Mouse (Mus musculus) midbrain, postnatal 0 days (tissue): ENCODE data around the gene Arhgef25. TPM values are rescaled to one million over a fixed set of nuclear protein-coding genes. Genes with fewer than 3 reads are reported as not detected.
"Not testable (repeated sequence)": the region's sequence is repeated elsewhere in the genome, so short reads cannot be mapped to it uniquely, and the experiment has no call there.

Experiments
- ATAC-seq: fragments of 200-750 bp; cut with Nextera tagmentation; 2 replicates; pipeline ENCODE4 v1.8.0; 2017; ENCODE audit warnings: moderate number of reproducible peaks, mild to moderate bottlenecking, moderate TSS enrichment, moderate library complexity; ENCODE audit not compliant: low FRiP score
- DNase-seq: peaks from one replicate; pipeline ENCODE4 v3.0.0-alpha.2; 2015; ENCODE audit warnings: low spot score
- H3K27ac ChIP-seq: fragments of 300-500 bp; sonication (generic); 2 replicates; pipeline ENCODE4 v1.5.1; 2014; ENCODE audit warnings: low read depth, mild to moderate bottlenecking, low read length, mixed read lengths
- H3K27me3 ChIP-seq: fragments of 300-500 bp; sonication (generic); 2 replicates; pipeline ENCODE4 v1.6.1; 2014; ENCODE audit warnings: low read length, control low read depth, mixed read lengths; ENCODE audit not compliant: insufficient read depth
- H3K36me3 ChIP-seq: fragments of 300-500 bp; sonication (generic); 2 replicates; pipeline ENCODE4 v1.6.1; 2014; ENCODE audit warnings: low read length, control low read depth, mixed read lengths; ENCODE audit not compliant: insufficient read depth
- H3K4me1 ChIP-seq: fragments of 300-500 bp; sonication (generic); 2 replicates; pipeline ENCODE4 v1.6.1; 2014; ENCODE audit warnings: mild to moderate bottlenecking, control low read depth, antibody characterized with exemption, low read length, mixed read lengths; ENCODE audit not compliant: insufficient read depth
- H3K4me2 ChIP-seq: fragments of 300-500 bp; sonication (generic); 2 replicates; pipeline ENCODE4 v1.6.1; 2014; ENCODE audit warnings: low read depth, mild to moderate bottlenecking, low read length, mixed read lengths; ENCODE audit not compliant: poor library complexity, severe bottlenecking
- H3K4me3 ChIP-seq: fragments of 300-500 bp; sonication (generic); 2 replicates; pipeline ENCODE4 v1.5.1; 2014; ENCODE audit warnings: low read depth, mild to moderate bottlenecking, low read length, moderate library complexity
- H3K9ac ChIP-seq: fragments of 300-500 bp; sonication (generic); replicated peaks from 2 replicates; pipeline ENCODE4 v1.6.1; 2014; ENCODE audit warnings: mild to moderate bottlenecking, low read length, moderate library complexity, mixed read lengths; ENCODE audit not compliant: poor library complexity, severe bottlenecking
- H3K9me3 ChIP-seq: fragments of 300-500 bp; sonication (generic); 2 replicates; pipeline ENCODE4 v1.6.1; 2016; ENCODE audit warnings: low read length, control low read depth
- CTCF ChIP-seq: IDR thresholded peaks from 2 replicates; pipeline ENCODE4 v1.5.1; 2016; ENCODE audit warnings: antibody characterized with exemption, mild to moderate bottlenecking
- WGBS: fragments of 180-500 bp; shearing (Covaris S2); extraction: QIAGEN DNeasy Blood & Tissue Kit; methylation state at CpG from one replicate; pipeline ENCODE4 v1.1.7; 2014; 5-methylcytosine and 5-hydroxymethylcytosine counted together
- polyA plus RNA-seq: library from polyadenylated mRNA; unstranded; fragments of >200 nt; fragmentation: Nextera tagmentation; extraction: Ambion mirVana; gene quantifications from 2 replicates; pipeline ENCODE4 v1.2.1, GENCODE M21; 2015
- total RNA-seq: library from RNA; depleted of rRNA; stranded (reverse); fragments of >200 nt; gene quantifications from 2 replicates; pipeline ENCODE4 v1.2.3, GENCODE M21; 2014

Arhgef25 gene
- total and polyA plus RNA-seq, 2 experiments from 2014 or later, result 13.5 to 48.8 TPM

- 5% methylated on average over 5 of the region's 5 CpGs for WGBS
Observed at GRCm38 (mm10) chr10:127196392-127196791, 6.5 kb upstream of the Arhgef25 start.

GRCm38 (mm10) chr10:127195328-127196129, 5.6 kb upstream of the Arhgef25 start, which contains the start of gene Dtx3:
Gene Dtx3, minus strand, starts transcription at chr10:127195728.
- peaks cover 44% of the 10 kb centered on the region for H3K36me3 ChIP-seq
- DNase-seq, result peak; percentile 53

More at GRCm38 (mm10) chr10:127196392-127196791, 6.5 kb upstream of the Arhgef25 start:
- Histone ChIP-seq H3K4me2 (peak overlapping the region; percentile 73), H3K36me3 (peaks cover 36% of the 10 kb centered on the region), H3K9me3 (no peaks in the 10 kb centered on the region), H3K27me3 (no peaks in the 10 kb centered on the region), H3K4me3 (peak overlapping the region; percentile 91), H3K9ac (peak overlapping the region; percentile 100; the same call in 1 of the 2 replicates), H3K27ac (peak overlapping the region; percentile 92), H3K4me1 (peaks cover 6% of the 10 kb centered on the region; the same call in 1 of the 2 replicates)
- ATAC-seq (peak; percentile 59), DNase-seq (peak; percentile 65)
- no peak for TF ChIP-seq CTCF

GRCm38 (mm10) chr10:127194428-127195327, 4.8 kb upstream of the Arhgef25 start:
- H3K9ac ChIP-seq, result peak overlapping the region; percentile 100
- 21% methylated on average over 22 of the region's 22 CpGs for WGBS
- H3K4me1 ChIP-seq, result peaks cover 6% of the 10 kb centered on the region; the same call in 1 of the 2 replicates
- H3K36me3 ChIP-seq, result peaks cover 42% of the 10 kb centered on the region
- H3K9me3 ChIP-seq, result no peaks in the 10 kb centered on the region
- TF ChIP-seq CTCF, result no peak
- H3K27me3 ChIP-seq, result no peaks in the 10 kb centered on the region
- H3K4me2 ChIP-seq, result peak overlapping the region; percentile 73
- ATAC-seq (peak; percentile 29), DNase-seq (no peak)
- H3K4me3 ChIP-seq, result peak overlapping the region; percentile 91
- peak overlapping the region; percentile 92 for H3K27ac ChIP-seq

More at GRCm38 (mm10) chr10:127195328-127196129, 5.6 kb upstream of the Arhgef25 start, which contains the start of gene Dtx3:
- WGBS, result 2% methylated on average over 34 of the region's 47 CpGs
- Histone ChIP-seq H3K27ac (peak within 1 kb of the TSS; percentile 92), H3K4me2 (peak within 1 kb of the TSS; percentile 73), H3K4me1 (peaks cover 6% of the 10 kb centered on the region; the same call in 1 of the 2 replicates), H3K9ac (peak within 1 kb of the TSS; percentile 100), H3K27me3 (no peaks in the 10 kb centered on the region), H3K4me3 (peak within 1 kb of the TSS; percentile 91), H3K9me3 (no peaks in the 10 kb centered on the region)
- peak; percentile 62 for ATAC-seq
- no peak for TF ChIP-seq CTCF

GRCm38 (mm10) chr10:127193011-127193410, 3.1 kb upstream of the Arhgef25 start:
- no peak overlapping the region for H3K27ac ChIP-seq
- H3K9ac ChIP-seq, result no peak overlapping the region
- H3K4me2 ChIP-seq, result no peak overlapping the region
- H3K27me3 ChIP-seq, result no peaks in the 10 kb centered on the region
- ATAC-seq, result no peak
- TF ChIP-seq CTCF, result no peak
- H3K36me3 ChIP-seq, result peaks cover 29% of the 10 kb centered on the region
- no peaks in the 10 kb centered on the region for H3K9me3 ChIP-seq
- DNase-seq, result no peak
- H3K4me3 ChIP-seq, result no peak overlapping the region
- WGBS, result 84% methylated on average over 8 of the region's 9 CpGs
- H3K4me1 ChIP-seq, result peaks cover 8% of the 10 kb centered on the region

- 83% methylated on average over 1 of the region's 1 CpGs for WGBS
- DNase-seq, H3K4me2 ChIP-seq, H3K9ac ChIP-seq, H3K9me3 ChIP-seq, H3K4me3 ChIP-seq, ATAC-seq, H3K4me1 ChIP-seq, H3K27ac ChIP-seq, H3K27me3 ChIP-seq: not testable (repeated sequence)
- H3K36me3 ChIP-seq, result peaks cover 23% of the 10 kb centered on the region
Observed at GRCm38 (mm10) chr10:127192057-127192328, 2.1 kb upstream of the Arhgef25 start.
